Mouse (Mus musculus) limb, embryonic 13.5 days (tissue): ENCODE measurements at regions not wholly inside any gene's neighbourhood (a gene's known extent, or its start where the extent isn't known, plus 50 kb on each side); places are given as distances from the start of the nearest gene placed in this dataset.

ENCODE experiments used
- ATAC-seq: fragments of 200-750 bp; cut with Nextera tagmentation; 2 replicates; pipeline ENCODE4 v1.8.0; 2017; ENCODE audit warnings: low read depth, moderate number of reproducible peaks, moderate TSS enrichment; ENCODE audit not compliant: low FRiP score
- H3K27ac ChIP-seq: fragments of 300-500 bp; sonication (generic); 2 replicates; pipeline ENCODE4 v1.5.1; 2015; ENCODE audit warnings: inconsistent platforms, mild to moderate bottlenecking, moderate library complexity
- H3K27me3 ChIP-seq: fragments of 300-500 bp; sonication (generic); 2 replicates; pipeline ENCODE4 v1.6.1; 2015; ENCODE audit warnings: mild to moderate bottlenecking, inconsistent platforms
- H3K36me3 ChIP-seq: fragments of 300-500 bp; sonication (generic); 2 replicates; pipeline ENCODE4 v1.6.1; 2015; ENCODE audit warnings: inconsistent platforms, mild to moderate bottlenecking, moderate library complexity
- H3K4me1 ChIP-seq: fragments of 300-500 bp; sonication (generic); 2 replicates; pipeline ENCODE4 v1.6.1; 2015; ENCODE audit warnings: inconsistent platforms
- H3K4me2 ChIP-seq: fragments of 300-500 bp; sonication (generic); replicated peaks from 2 replicates; pipeline ENCODE4 v1.6.1; 2015; ENCODE audit warnings: inconsistent platforms, mild to moderate bottlenecking, moderate library complexity
- H3K4me3 ChIP-seq: fragments of 300-500 bp; sonication (generic); 2 replicates; pipeline ENCODE4 v1.5.1; 2015; ENCODE audit warnings: moderate library complexity, mild to moderate bottlenecking, inconsistent platforms
- H3K9ac ChIP-seq: fragments of 300-500 bp; sonication (generic); 2 replicates; pipeline ENCODE4 v1.6.1; 2015; ENCODE audit warnings: mild to moderate bottlenecking, inconsistent platforms
- H3K9me3 ChIP-seq: fragments of 300-500 bp; sonication (generic); 2 replicates; pipeline ENCODE4 v1.6.1; 2016; ENCODE audit warnings: inconsistent platforms
- WGBS: fragments of 180-500 bp; shearing (Covaris S2); methylation state at CpG from one replicate; pipeline ENCODE4 v1.1.7; 2015; 5-methylcytosine and 5-hydroxymethylcytosine counted together

DNA sequence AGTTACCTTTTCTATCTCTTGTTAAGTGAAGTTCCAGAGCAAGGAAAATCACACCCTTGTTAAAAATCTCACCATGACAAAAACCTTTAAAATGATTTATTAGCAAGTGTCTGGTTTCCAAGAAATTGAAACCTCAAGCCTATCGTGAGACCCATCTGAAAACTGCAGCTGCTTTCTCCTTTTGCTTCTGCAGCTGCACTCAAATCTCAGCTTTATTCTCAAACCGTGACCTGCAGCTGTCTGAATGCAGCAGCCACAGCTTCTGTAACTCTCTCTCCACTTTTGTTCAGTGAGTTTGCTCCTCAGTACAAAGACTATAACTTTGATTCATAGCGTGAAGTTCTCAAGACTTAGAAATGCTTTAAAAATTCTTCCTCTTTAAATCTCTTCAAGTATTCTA, 713.3 kb upstream of the Pom121l12 start:
- Histone ChIP-seq H3K9me3 (no peaks in the 10 kb centered on the region), H3K27me3 (no peaks in the 10 kb centered on the region), H3K4me2 (no peak overlapping the region), H3K36me3 (no peaks in the 10 kb centered on the region), H3K27ac (no peak overlapping the region), H3K9ac (no peak overlapping the region), H3K4me3 (no peak overlapping the region), H3K4me1 (no peaks in the 10 kb centered on the region)
- whole genome bisulfite sequencing, result 34% methylated on average over 3 of the region's 3 CpGs
- peak; percentile 83 for ATAC-seq

DNA sequence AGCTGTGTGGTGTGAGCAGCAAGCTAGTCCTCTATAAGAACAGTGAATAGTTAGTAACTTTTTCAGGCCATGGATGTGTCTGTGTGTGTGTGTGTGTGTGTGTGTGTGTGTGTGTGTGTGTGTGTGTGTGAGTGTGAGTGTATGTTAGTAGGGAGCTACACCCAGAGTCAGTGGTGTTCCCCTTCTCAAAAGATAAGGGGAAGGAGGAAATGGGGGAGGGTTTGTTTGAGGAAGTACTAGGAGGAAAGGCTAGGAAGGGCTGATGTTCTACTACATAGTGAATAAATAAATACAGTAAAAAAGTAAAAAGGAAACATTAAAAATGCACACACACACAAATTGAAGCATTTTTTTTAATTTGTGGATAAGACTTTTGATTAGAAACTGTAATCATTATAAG, 705.8 kb upstream of the Pom121l12 start:
- Histone ChIP-seq H3K9ac (no peak overlapping the region), H3K36me3 (no peaks in the 10 kb centered on the region), H3K4me1 (no peaks in the 10 kb centered on the region), H3K4me3 (no peak overlapping the region), H3K27me3 (no peaks in the 10 kb centered on the region), H3K27ac (no peak overlapping the region), H3K4me2 (no peak overlapping the region), H3K9me3 (no peaks in the 10 kb centered on the region)
- ATAC-seq, result no peak
